Mouse (Mus musculus): ENCODE data around the gene Mical1. TPM values are rescaled to one million over a fixed set of nuclear protein-coding genes. Genes with fewer than 3 reads are reported as not detected.

Mical1 gene
- total RNA-seq, 2 experiments from 2014 or later: 14.5 to 15.8 TPM

- intact Hi-C loops (cut with DNase I): loop anchor here (1.0 to 2.0 kb wide), 2 partner anchors 165 to 776 kb away; no protein-coding TSS in a partner anchor
- DNase-seq: peak; percentile 69 to 87
Observed at GRCm38 (mm10) chr10:41518508-41518980, 42.4 kb downstream of the Mical1 start.

GRCm38 (mm10) chr10:41518981-41519618, 43.0 kb downstream of the Mical1 start, which contains the start of gene Cd164:
TSS of gene Cd164 (plus strand) at chr10:41519414.
- intact Hi-C loops (cut with DNase I): loop anchor here (1.0 to 2.0 kb wide), 3 partner anchors 164 to 776 kb away; partner anchors contain the start of genes Cep57l1 and Sesn1
- DNase-seq: peak; percentile 92 to 95

- intact Hi-C loops (cut with DNase I): loop anchor here (1.0 to 2.0 kb wide), 2 partner anchors 289 to 775 kb away; partner anchors contain the start of genes Cep57l1 and Sesn1
- DNase-seq: peak in 1 of 2 experiments; percentile 58
Observed at GRCm38 (mm10) chr10:41519640-41520409, 43.7 kb downstream of the Mical1 start.

- no peak for DNase-seq
- intact Hi-C loops (cut with DNase I): no loop called here
Observed at GRCm38 (mm10) chr10:41520410-41520673, 44.2 kb downstream of the Mical1 start.

- intact Hi-C loops (cut with DNase I): no loop called here
- DNase-seq: no peak
Observed at GRCm38 (mm10) chr10:41523386-41523785, 47.3 kb downstream of the Mical1 start.

DNA sequence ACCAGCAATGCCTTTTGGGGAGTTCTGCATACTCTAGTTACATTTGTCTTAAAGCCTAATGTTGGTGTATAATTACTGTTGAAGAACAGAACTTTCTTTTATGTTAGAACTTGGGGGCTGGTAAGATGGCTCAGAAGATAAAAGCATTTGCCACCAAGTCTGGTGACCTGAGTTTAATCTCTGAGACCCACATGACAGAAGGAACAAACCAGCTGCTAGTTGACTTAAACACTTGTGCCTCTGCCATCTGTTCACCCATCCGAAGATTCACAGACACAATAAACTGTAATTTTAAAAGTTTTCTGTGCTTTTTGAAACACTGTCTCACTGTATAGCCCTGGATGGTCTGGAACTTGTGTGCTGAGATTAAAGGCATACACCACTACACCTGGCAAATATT, 49.6 kb downstream of the Mical1 start:
- intact Hi-C loops (cut with DNase I): no loop called here
- DNase-seq: no peak

- intact Hi-C loops (cut with DNase I): no loop called here
- no peak for DNase-seq
Observed at GRCm38 (mm10) chr10:41529972-41530371, 53.9 kb downstream of the Mical1 start.

- intact Hi-C loops (cut with DNase I): no loop called here
- no peak for DNase-seq
Observed at GRCm38 (mm10) chr10:41535991-41536390, 59.9 kb downstream of the Mical1 start.

Other genes starting within 250 kb of the Mical1 start
- 10 to 100 TPM; 26.4 to 27.0 TPM for gene Fig4, start 173.1 kb upstream of the Mical1 start, total RNA-seq (2021)
- gene Ak9, start 172.3 kb upstream of the Mical1 start, total RNA-seq (2021): not detected
- 1 to 10 TPM; 8.6 to 8.9 TPM for gene Zbtb24, start 25.9 kb upstream of the Mical1 start, total RNA-seq (2021)
- 10 to 100 TPM; 42.8 to 45.3 TPM for gene Smpd2, start 14.1 kb downstream of the Mical1 start, total RNA-seq (2021)
- gene Ppil6, start 14.1 kb downstream of the Mical1 start, total RNA-seq (2021): 1 to 10 TPM; 1.2 to 1.8 TPM
- gene Cd164, start 43.1 kb downstream of the Mical1 start, total RNA-seq (2021): 100 to 1,000 TPM; 144 to 145 TPM
- under 1 TPM; 0.36 to 0.38 TPM for gene Ccdc162, start 240.3 kb downstream of the Mical1 start, total RNA-seq (2021)

Measured in heart, postnatal 36 days (tissue).